Mouse (Mus musculus) E14TG2a.4 (cell line): ENCODE data around the gene Kcnn4.

ENCODE experiments used
- H3K27me3 ChIP-seq: 2 replicates; pipeline ENCODE4 v1.6.1; 2014; ENCODE audit warnings: low read length, control low read depth; ENCODE audit not compliant: insufficient read depth
- H3K36me3 ChIP-seq: 2 replicates; pipeline ENCODE4 v1.6.1; 2014; ENCODE audit warnings: low read length, control low read depth; ENCODE audit not compliant: insufficient read depth
- H3K4me1 ChIP-seq: replicated peaks from 2 replicates; pipeline ENCODE4 v1.6.1; 2014; ENCODE audit warnings: low read depth, low read length, control low read depth
- H3K4me3 ChIP-seq: replicated peaks from 2 replicates; pipeline ENCODE4 v1.5.1; 2014; ENCODE audit warnings: mild to moderate bottlenecking, low read length
- H3K9me3 ChIP-seq: 2 replicates; pipeline ENCODE4 v1.6.1; 2014; ENCODE audit warnings: low read length, control low read depth
- CTCF ChIP-seq: conservative IDR thresholded peaks from 2 replicates; pipeline ENCODE4 v1.5.1; 2014; ENCODE audit warnings: low read length
- NANOG ChIP-seq: IDR thresholded peaks from 2 replicates; pipeline ENCODE4 v1.6.1; 2014; ENCODE audit warnings: borderline replicate concordance, low read length, mixed read lengths
- POU5F1 ChIP-seq: IDR thresholded peaks from 2 replicates; pipeline ENCODE4 v1.6.1; 2014; ENCODE audit warnings: low read length, borderline replicate concordance

Gene Kcnn4

DNA sequence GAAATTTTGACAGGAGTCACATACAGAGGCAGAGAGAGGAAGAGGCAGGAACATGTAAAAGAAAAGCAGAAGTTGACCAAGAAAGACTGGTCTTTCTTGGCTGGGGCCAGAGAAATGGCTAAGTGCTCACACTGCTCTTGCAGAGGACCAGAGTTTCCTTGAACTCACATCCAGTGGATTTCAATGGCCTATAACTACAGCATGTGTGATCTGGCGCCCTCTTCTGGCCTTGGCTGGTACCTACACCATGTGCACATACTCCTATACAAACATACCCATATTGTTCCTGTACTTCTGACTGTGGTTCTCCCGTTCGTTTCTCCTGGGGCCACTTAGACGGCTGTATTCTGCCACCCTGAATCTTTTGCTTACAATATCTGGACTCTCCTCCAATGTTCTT is 9.1 kb upstream of the Kcnn4 start:
- Histone ChIP-seq H3K4me1 (peaks cover 11% of the 10 kb centered on the region), H3K4me3 (no peak overlapping the region), H3K36me3 (no peaks in the 10 kb centered on the region), H3K9me3 (peaks cover 4% of the 10 kb centered on the region; the same call in 1 of the 2 replicates), H3K27me3 (peaks cover 20% of the 10 kb centered on the region)
- TF ChIP-seq CTCF (peak; percentile 80), POU5F1 (no peak), NANOG (no peak)

DNA sequence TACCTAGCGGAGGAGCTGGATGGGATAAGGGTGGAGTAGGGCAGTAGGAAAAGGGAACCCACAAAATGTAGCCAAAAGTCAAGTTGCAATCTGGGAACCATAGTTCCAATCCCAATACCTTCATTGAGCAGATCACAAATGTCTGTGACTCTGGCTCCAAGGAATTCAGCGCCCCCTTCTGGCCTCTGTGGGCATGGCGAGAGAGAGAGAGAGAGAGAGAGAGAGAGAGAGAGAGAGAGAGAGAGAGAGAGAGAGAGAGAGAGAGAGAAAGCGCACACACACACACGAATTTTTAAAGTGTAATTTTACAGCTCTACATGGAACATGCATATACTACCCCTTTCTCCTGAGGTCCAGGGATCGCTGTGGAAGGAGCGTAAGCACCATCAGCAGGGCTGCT is 6.8 kb upstream of the Kcnn4 start:
- H3K4me1 ChIP-seq, result peaks cover 9% of the 10 kb centered on the region
- H3K27me3 ChIP-seq, result peaks cover 25% of the 10 kb centered on the region
- H3K9me3 ChIP-seq, result no peaks in the 10 kb centered on the region
- H3K4me3 ChIP-seq, result no peak overlapping the region
- TF ChIP-seq POU5F1, result no peak
- peak; percentile 56 for TF ChIP-seq CTCF
- no peak for TF ChIP-seq NANOG
- H3K36me3 ChIP-seq, result no peaks in the 10 kb centered on the region

DNA sequence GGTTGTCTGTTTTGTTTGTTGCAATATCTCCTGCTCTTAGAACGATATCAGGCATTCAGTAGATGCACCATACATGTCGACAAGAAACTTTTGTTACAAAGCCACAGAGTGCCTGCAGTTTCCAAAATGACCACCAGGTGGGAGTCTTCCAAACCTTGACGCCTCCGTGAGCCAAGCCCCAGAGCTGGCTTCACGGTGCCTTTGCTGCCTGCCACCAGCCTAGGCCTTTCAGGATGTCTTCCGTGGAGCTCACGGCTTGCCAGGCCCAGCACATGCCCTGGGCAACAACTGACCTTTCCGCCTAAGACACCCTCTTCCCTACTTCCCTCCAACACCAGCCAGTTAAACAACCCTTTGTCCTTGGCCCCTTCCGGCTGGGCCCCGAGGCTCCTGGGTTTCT is 5.2 kb upstream of the Kcnn4 start:
- no peak for TF ChIP-seq POU5F1
- peak; percentile 81 for TF ChIP-seq CTCF
- TF ChIP-seq NANOG, result no peak
- Histone ChIP-seq H3K4me3 (no peak overlapping the region), H3K4me1 (peaks cover 13% of the 10 kb centered on the region), H3K9me3 (no peaks in the 10 kb centered on the region), H3K27me3 (peaks cover 32% of the 10 kb centered on the region), H3K36me3 (no peaks in the 10 kb centered on the region)

DNA sequence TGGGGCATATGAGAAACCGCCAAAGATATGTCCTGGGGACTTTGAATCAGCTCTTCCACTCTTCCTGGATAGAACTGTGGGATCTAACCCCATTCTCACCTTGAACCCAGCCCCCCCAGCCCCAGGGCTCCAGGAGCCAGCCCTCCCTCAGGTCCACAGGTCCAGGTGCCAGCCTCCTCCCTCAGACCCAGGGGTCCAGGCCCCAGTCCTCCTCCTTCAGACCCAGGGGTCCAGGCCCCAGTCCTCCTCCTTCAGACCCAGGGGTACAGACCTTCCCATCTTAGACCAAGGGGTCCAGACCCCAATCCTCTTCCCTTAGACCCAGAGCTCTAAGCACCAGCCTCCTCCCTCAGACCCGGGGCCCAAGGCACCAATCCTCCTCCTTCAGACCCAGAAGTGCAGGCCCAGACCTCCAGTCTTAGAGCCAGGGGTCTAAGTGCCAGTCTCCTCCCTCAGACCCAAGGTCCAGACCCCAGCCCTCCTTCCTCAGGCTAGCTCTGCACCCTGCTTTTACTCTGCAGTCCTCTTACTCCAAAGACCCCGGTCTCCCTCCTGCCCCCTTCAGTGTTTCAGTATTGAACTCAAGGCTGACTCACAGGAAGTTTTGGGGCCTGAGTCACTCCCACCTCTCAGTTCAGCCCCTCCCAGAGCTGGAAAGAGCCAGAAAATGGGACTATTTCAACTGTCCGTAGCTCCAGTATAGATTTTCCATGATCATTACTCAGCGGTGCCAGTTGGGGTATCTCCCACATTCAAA is 4.6 kb upstream of the Kcnn4 start:
- TF ChIP-seq NANOG (no peak), CTCF (no peak)
- no peaks in the 10 kb centered on the region for H3K9me3 ChIP-seq
- H3K27me3 ChIP-seq, result peaks cover 38% of the 10 kb centered on the region
- no peaks in the 10 kb centered on the region for H3K36me3 ChIP-seq
- H3K4me1 ChIP-seq, result peaks cover 19% of the 10 kb centered on the region
- H3K4me3 ChIP-seq, result no peak overlapping the region

DNA sequence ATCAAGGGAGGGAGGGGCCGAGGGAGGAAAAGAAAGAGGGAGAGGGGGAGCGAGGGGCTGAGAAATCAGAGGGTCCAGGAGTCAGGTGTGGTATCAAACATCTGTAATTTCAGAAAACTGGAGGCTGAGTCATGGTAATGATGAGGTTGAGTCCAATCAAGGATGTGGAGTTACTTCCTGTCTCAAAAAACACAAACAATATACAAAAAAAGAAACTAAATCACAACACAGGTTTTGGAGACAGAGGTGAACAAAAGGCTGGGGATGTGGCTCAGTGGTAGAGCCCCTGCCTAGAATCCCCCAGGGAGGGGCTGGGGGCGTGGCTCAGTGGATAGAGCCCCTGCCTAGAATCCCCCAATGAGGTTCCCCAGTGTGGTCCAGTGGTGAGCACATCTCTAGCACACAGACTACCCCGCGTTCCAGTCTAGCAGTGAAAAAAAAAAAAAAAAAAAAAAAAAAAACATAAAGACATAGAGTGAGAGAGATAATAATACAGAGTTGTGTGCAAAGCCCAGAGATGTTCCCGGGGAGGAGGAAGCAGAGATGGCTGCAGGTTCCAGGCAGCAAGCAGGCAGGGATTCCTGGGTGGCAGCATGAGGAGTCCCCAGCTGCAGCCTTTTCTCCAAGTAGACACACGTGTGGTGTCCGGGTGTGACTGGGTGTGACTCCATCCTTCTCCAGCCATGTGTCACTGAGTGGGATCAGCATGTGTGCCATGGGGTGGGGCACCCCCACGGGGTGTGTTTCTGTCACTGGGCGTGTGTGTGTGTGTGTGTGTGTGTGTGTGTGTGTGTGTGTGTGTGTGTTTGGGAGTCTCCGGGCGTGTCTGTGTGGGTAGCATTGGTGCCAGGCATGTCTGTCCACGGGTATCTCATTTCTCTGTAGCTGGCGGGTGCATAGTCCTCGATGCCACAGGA is 3.1 kb upstream of the Kcnn4 start:
- no peak overlapping the region for H3K4me3 ChIP-seq
- H3K4me1 ChIP-seq, result peaks cover 25% of the 10 kb centered on the region
- TF ChIP-seq NANOG, result no peak
- TF ChIP-seq CTCF, result no peak
- no peak for TF ChIP-seq POU5F1
- peaks cover 51% of the 10 kb centered on the region for H3K27me3 ChIP-seq
- H3K9me3 ChIP-seq, result no peaks in the 10 kb centered on the region
- no peaks in the 10 kb centered on the region for H3K36me3 ChIP-seq

DNA sequence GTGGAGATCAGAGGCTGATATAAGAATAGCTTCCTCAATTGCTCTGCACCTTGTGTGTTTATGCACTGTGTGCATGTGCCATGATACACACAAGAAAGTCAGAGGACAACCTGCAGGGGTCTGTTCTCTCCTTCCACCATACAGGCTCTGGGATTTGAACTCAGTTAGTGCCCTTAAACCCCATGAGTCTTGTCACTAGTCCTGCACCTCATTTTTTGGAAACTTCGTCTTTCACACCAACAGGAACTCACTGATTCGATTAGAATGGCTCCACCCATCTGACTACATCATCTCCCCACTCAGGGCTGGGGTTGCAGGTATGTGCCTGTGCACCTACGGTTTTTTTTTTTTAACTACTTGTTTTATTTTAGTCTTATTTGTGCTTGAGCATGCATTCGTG is 1.8 kb upstream of the Kcnn4 start:
- no peaks in the 10 kb centered on the region for H3K36me3 ChIP-seq
- H3K27me3 ChIP-seq, result peaks cover 59% of the 10 kb centered on the region
- H3K4me1 ChIP-seq, result peaks cover 33% of the 10 kb centered on the region
- no peaks in the 10 kb centered on the region for H3K9me3 ChIP-seq
- no peak overlapping the region for H3K4me3 ChIP-seq
- TF ChIP-seq CTCF (no peak), NANOG (no peak), POU5F1 (no peak)

DNA sequence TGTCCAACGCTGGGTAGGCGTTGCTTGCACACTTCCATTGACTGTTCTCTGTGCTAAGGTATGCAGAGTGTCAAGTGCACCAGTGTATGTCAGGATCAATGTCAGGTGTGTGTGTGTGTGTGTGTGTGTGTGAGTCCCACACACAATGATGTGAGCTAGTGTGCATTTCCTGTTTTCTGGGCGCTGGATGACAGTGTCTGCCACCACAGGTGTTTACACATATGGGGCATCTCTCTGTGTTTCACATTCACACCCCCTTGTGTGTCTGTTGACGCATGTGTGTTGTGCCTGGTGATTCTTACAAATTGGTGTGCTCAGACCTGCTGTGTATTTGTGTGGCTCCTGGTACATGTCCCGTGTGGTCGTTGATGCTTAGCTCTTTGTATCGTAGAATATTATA is 1.1 kb upstream of the Kcnn4 start:
- H3K4me1 ChIP-seq, result peaks cover 40% of the 10 kb centered on the region
- no peak overlapping the region for H3K4me3 ChIP-seq
- H3K27me3 ChIP-seq, result peaks cover 54% of the 10 kb centered on the region
- H3K36me3 ChIP-seq, result no peaks in the 10 kb centered on the region
- TF ChIP-seq NANOG (no peak), CTCF (no peak), POU5F1 (no peak)
- no peaks in the 10 kb centered on the region for H3K9me3 ChIP-seq

DNA sequence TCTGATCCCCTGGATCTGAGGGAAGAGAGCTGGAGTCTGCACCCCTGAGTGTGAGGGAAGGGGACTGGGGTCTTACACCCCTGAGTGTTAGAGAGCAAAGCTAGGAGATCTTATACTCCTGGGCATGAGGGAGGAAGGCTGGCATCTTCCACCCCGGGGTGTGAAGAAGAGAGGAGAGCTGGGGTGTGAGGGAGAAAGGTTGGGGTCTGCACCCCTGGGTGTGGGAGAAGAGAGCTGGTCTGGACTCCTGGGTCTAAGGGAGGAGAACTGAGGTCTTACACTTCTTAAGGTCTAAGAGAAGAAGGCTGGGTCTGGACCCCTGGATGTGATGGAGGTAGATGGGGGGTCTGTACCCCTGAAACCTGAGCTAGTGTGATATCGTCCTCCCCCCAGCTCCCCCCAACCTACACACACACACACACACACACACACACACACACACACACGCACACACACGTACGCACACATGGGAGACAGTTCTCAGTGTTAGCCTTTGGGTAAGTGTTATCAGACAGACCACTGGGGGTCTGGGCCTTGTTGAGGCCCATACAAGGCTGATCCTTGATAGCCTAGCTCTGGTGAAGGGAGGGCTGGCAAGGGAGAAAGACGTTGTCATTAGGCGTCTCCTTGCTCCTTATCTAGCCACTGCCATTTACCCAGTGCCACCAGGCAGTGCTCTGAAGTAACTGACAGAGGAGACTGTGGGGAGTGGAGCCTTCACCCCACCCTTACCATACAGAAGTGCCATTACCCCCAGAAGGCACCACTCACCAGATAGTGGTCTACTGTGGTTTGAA is 1.1 kb downstream of the Kcnn4 start:
- no peak for TF ChIP-seq NANOG
- no peak for TF ChIP-seq CTCF
- Histone ChIP-seq H3K9me3 (no peaks in the 10 kb centered on the region), H3K4me1 (peaks cover 37% of the 10 kb centered on the region), H3K4me3 (no peak overlapping the region), H3K27me3 (peaks cover 46% of the 10 kb centered on the region), H3K36me3 (no peaks in the 10 kb centered on the region)
